Mouse (Mus musculus) liver, embryonic 14.5 days (tissue): ENCODE results near the gene Gm49325. TPM values are rescaled to one million over a fixed set of nuclear protein-coding genes. Genes with fewer than 3 reads are reported as not detected.
A peak's percentile ranks its signal among the peaks of the same experiment; 100 is the strongest.

ENCODE experiments used
- ATAC-seq: fragments of 200-750 bp; cut with Nextera tagmentation; 2 replicates; pipeline ENCODE4 v1.8.0; 2017; ENCODE audit warnings: moderate number of reproducible peaks, mild to moderate bottlenecking, moderate library complexity; ENCODE audit not compliant: insufficient read depth
- DNase-seq, 3 experiments: peaks; one replicate each; pipeline ENCODE4 v3.0.0-alpha.2; 2012 to 2013; ENCODE audit warnings: low read depth in 3 of 3, low spot score in 3 of 3
- H3K27ac ChIP-seq: fragments of 300-500 bp; sonication (generic); 2 replicates; pipeline ENCODE4 v1.5.1; 2014; ENCODE audit warnings: moderate library complexity, mild to moderate bottlenecking, control low read depth, inconsistent platforms
- H3K27me3 ChIP-seq: fragments of 300-500 bp; sonication (generic); 2 replicates; pipeline ENCODE4 v1.6.1; 2014; ENCODE audit warnings: mild to moderate bottlenecking, low read length, moderate library complexity; ENCODE audit not compliant: control insufficient read depth, insufficient read depth
- H3K36me3 ChIP-seq: fragments of 300-500 bp; sonication (generic); replicated peaks from 2 replicates; pipeline ENCODE4 v1.6.1; 2014; ENCODE audit warnings: low read depth; ENCODE audit not compliant: control insufficient read depth, insufficient read depth
- H3K4me1 ChIP-seq, 2 experiments: fragments of 200-500 bp in 1 of 2; fragments of 300-500 bp in 1 of 2; sonication (generic) in 1 of 2; replicated peaks; 2 replicates each; pipeline ENCODE4 v1.6.1; 2012 to 2014; ENCODE audit warnings: antibody characterized with exemption in 1 of 2, inconsistent platforms in 1 of 2, low read length in 1 of 2; ENCODE audit not compliant: control insufficient read depth in 2 of 2, insufficient read depth in 2 of 2
- H3K4me2 ChIP-seq: fragments of 300-500 bp; sonication (generic); 2 replicates; pipeline ENCODE4 v1.6.1; 2014; ENCODE audit warnings: low read depth, mild to moderate bottlenecking, control low read depth, moderate library complexity
- H3K4me3 ChIP-seq, 2 experiments: fragments of 200-500 bp in 1 of 2; fragments of 300-500 bp in 1 of 2; sonication (generic) in 1 of 2; 2 replicates each; pipeline ENCODE4 v1.5.1; 2012 to 2014; ENCODE audit warnings: low read depth in 2 of 2, low read length in 2 of 2, mild to moderate bottlenecking in 2 of 2, control low read depth in 1 of 2, inconsistent platforms in 1 of 2, moderate library complexity in 1 of 2; ENCODE audit not compliant: insufficient read depth in 1 of 2
- H3K9ac ChIP-seq: fragments of 300-500 bp; sonication (generic); replicated peaks from 2 replicates; pipeline ENCODE4 v1.6.1; 2014; ENCODE audit warnings: mild to moderate bottlenecking, control low read depth, moderate library complexity
- H3K9me3 ChIP-seq: fragments of 300-500 bp; sonication (generic); 2 replicates; pipeline ENCODE4 v1.6.1; 2016; ENCODE audit warnings: low read length, mixed read lengths; ENCODE audit not compliant: control insufficient read depth
- CTCF ChIP-seq: IDR thresholded peaks from 2 replicates; pipeline ENCODE4 v1.5.1; 2016; ENCODE audit warnings: antibody characterized with exemption, low read depth, control low read depth
- EP300 ChIP-seq: IDR thresholded peaks from 2 replicates; pipeline ENCODE4 v1.6.1; 2016; ENCODE audit warnings: antibody characterized with exemption, low read depth
- WGBS: fragments of 180-500 bp; shearing (Covaris S2); extraction: QIAGEN DNeasy Blood & Tissue Kit; methylation state at CpG from one replicate; pipeline ENCODE4 v1.1.7; 2014; ENCODE audit not compliant: insufficient replicate concordance; 5-methylcytosine and 5-hydroxymethylcytosine counted together
- polyA plus RNA-seq, 2 experiments: library from polyadenylated mRNA; depleted of rRNA in 1 of 2; stranded (reverse) in 1 of 2; unstranded in 1 of 2; fragments of >200 nt; fragmentation: Nextera tagmentation in 1 of 2; extraction: Ambion mirVana in 1 of 2; gene quantifications; 2 replicates each; pipeline versions ENCODE4 v1.2.1 to v1.2.3; 2012 to 2014

Gene Gm49325
- polyA plus RNA-seq, 2 experiments = 0.09 TPM; not detected in 1

- Histone ChIP-seq H3K27me3 (no peaks in the 10 kb centered on the region), H3K4me3 (no peak overlapping the region), H3K36me3 (no peaks in the 10 kb centered on the region), H3K9me3 (no peaks in the 10 kb centered on the region), H3K4me2 (no peak overlapping the region), H3K9ac (no peak overlapping the region), H3K4me1 (no peaks in the 10 kb centered on the region; a peak in 3 of 4 replicates), H3K27ac (no peak overlapping the region)
- peak; percentile 62 for TF ChIP-seq CTCF
- no peak for TF ChIP-seq EP300
- no peak for ATAC-seq
- WGBS = 11% methylated on average over 3 of the region's 3 CpGs
- DNase-seq = no peak
Measured at GRCm38 (mm10) chr10:77572225-77572624, 33.8 kb upstream of the Gm49325 start.

- Histone ChIP-seq H3K36me3 (no peaks in the 10 kb centered on the region), H3K4me1 (no peaks in the 10 kb centered on the region; a peak in 2 of 4 replicates), H3K4me3 (no peak overlapping the region), H3K27ac (no peak overlapping the region), H3K9me3 (no peaks in the 10 kb centered on the region), H3K4me2 (no peak overlapping the region), H3K9ac (no peak overlapping the region), H3K27me3 (no peaks in the 10 kb centered on the region)
- 54% methylated on average over 1 of the region's 1 CpGs for WGBS
- DNase-seq (no peak), ATAC-seq (no peak)
- no peak for TF ChIP-seq EP300
- TF ChIP-seq CTCF = no peak
Measured at GRCm38 (mm10) chr10:77573162-77573561, 32.8 kb upstream of the Gm49325 start.

- no peak for ATAC-seq
- Histone ChIP-seq H3K9me3 (no peaks in the 10 kb centered on the region), H3K27me3 (no peaks in the 10 kb centered on the region), H3K27ac (no peak overlapping the region), H3K4me2 (peak overlapping the region; percentile 91; the same call in 1 of the 2 replicates), H3K4me1 (peaks cover 8 to 26% of the 10 kb centered on the region in 2 experiments), H3K4me3 (no peak overlapping the region), H3K9ac (no peak overlapping the region), H3K36me3 (no peaks in the 10 kb centered on the region)
- DNase-seq = no peak
- no peak for TF ChIP-seq CTCF
- no peak for TF ChIP-seq EP300
- WGBS = 58% methylated on average over 10 of the region's 10 CpGs
Measured at GRCm38 (mm10) chr10:77580027-77580920, 25.7 kb upstream of the Gm49325 start.

DNA sequence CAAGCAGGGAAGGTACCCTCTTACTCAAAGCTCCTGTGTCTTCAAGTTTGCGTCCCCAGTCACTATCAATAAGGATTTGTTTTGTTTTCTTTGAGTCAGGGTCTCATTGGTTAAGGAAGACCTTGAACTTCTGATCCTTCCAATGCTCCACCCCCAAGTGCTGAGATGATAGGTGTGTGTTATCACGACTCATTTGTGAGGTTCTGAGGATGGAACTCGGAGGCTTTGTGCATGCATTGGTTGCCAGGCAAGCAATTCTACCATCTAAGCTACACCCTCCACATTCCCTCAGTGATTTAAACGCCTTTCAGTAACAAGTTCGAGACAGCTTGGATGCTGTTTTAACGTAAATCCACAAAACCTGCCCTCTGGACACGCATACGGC is 25.0 kb upstream of the Gm49325 start:
- H3K4me2 ChIP-seq = peak overlapping the region; percentile 91
- TF ChIP-seq EP300 (no peak), CTCF (no peak)
- H3K4me3 ChIP-seq = peak overlapping the region; percentile 51 to 83
- peak overlapping the region; percentile 5 for H3K27ac ChIP-seq
- H3K9me3 ChIP-seq = no peaks in the 10 kb centered on the region
- no peaks in the 10 kb centered on the region for H3K36me3 ChIP-seq
- ATAC-seq = no peak
- H3K9ac ChIP-seq = peak overlapping the region; percentile 65
- peaks cover 8 to 26% of the 10 kb centered on the region in 2 experiments for H3K4me1 ChIP-seq
- no peaks in the 10 kb centered on the region for H3K27me3 ChIP-seq
- DNase-seq = no peak
- 7% methylated on average over 8 of the region's 8 CpGs for WGBS

DNA sequence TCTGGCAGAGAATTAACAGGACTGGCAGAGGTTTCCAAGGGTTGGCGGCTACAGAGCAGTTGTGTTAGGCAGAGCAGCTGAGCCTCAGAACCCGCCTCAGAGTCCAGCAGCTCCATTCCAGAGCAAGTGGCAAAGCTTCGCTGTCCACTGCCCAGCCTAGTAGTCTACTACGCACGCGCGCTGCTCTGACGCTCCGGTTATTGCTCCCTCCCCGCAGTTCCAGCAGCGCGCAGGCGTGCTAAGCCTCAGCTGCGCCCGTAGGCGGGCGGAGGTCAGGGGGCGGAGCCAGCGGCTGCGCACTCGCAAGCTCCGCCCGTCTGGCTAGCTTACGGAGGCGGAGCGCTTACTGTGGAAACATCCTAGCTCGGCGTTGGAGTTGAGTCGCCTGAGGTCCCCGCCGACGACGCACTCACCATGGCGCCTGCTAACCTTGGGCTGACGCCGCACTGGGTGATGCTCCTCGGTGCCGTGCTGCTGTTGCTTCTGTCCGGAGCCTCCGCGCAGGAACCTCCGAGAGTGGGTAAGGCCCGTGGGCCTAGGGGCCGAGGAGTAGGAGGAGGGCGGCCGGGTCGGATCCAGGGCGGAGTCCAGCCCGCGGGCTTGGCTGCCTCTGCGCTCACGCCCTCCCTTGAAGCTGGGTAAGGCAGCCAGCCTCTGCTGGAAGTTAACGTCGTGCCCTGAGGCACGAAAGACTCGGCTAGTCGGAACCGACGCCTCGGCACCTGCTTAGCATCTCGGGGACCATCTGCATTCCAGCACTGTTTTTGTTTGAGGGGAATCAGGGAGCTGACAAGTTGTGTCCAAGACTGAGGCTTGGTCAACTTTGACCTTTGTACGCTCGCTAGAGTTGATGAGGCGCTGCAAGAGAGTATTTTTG is 24.4 kb upstream of the Gm49325 start, which contains the start of gene Pttg1ip:
Pttg1ip (plus strand) TSS at position 313 of the 877 bp plus-strand sequence.
- H3K4me2 ChIP-seq = peak within 1 kb of the TSS; percentile 91
- DNase-seq (peak; percentile 91 to 94 (median 94)), ATAC-seq (peak; percentile 92)
- H3K9ac ChIP-seq = peak within 1 kb of the TSS; percentile 88
- H3K36me3 ChIP-seq = no peaks in the 10 kb centered on the region
- no peaks in the 10 kb centered on the region for H3K9me3 ChIP-seq
- TF ChIP-seq CTCF (no peak), EP300 (no peak)
- WGBS = under 1% methylated on average over 64 of the region's 64 CpGs
- peaks cover 8 to 26% of the 10 kb centered on the region in 2 experiments for H3K4me1 ChIP-seq
- peak within 1 kb of the TSS; percentile 87 for H3K27ac ChIP-seq
- H3K4me3 ChIP-seq = peak within 1 kb of the TSS; percentile 80 to 83
- no peaks in the 10 kb centered on the region for H3K27me3 ChIP-seq
